Mouse (Mus musculus): Measurements from ENCODE around the gene Gm572. TPM values are rescaled to one million over a fixed set of nuclear protein-coding genes. Genes with fewer than 3 reads are reported as not detected.

The Gm572 gene
- total RNA-seq, 1 experiment from 2014 or later: not detected

GRCm38 (mm10) chr4:148683539-148683938 lies 40.4 kb downstream of the Gm572 start:
- peak; percentile 62 to 64 for ATAC-seq (replicated peaks in 1 of 2; ENCODE audit: insufficient read depth in 1 of 2, low FRiP score in 2 of 2, low TSS enrichment in 1 of 2, low read depth in 1 of 2, poor library complexity in 2 of 2, severe bottlenecking in 2 of 2)

DNA sequence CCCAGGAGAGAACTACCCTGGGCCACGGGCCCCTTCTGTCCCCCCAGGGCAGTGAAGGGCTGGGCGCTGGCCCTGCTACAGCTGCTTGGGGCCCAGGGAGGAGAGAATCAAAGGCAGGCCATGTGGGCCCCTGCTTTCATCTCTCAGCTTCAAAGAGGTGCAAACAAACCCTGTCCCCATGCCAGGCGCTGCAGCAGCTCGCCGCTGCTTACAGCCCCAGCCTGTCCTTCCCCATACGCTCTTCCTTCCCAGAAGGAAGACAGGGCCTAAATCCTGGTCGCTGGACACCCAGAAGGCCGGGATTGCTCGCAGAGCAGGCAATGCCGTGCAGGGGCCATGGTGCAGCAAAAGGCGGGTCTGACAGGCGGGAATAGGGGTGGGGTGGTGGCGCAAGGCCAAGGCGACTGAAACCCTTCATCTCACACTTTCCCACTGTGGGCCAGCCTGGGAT lies 43.4 kb downstream of the Gm572 start:
- no peak for ATAC-seq (replicated peaks in 1 of 2; ENCODE audit: insufficient read depth in 1 of 2, low FRiP score in 2 of 2, low TSS enrichment in 1 of 2, low read depth in 1 of 2, poor library complexity in 2 of 2, severe bottlenecking in 2 of 2)

DNA sequence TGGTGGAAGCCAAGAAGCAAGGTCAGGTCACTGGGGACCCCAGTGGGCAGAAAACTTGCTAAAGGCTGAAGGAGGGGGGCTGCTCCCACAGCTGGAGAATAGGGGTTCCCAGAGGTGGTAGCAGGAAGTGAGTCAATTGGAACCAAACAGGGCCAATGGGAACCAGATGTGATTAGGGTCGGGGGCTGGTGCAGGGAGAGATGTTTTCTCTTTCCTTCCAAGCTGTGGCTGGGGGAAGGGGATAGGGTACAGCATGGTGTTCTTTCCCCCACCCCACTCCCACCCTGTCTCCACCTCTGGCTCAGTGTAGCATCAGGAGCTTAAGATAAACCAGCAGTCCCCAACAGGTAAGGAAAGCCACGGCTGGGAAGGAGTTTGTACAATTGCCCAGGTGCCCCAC lies 45.0 kb downstream of the Gm572 start:
- ATAC-seq (replicated peaks in 1 of 2; ENCODE audit: insufficient read depth in 1 of 2, low FRiP score in 2 of 2, low TSS enrichment in 1 of 2, low read depth in 1 of 2, poor library complexity in 2 of 2, severe bottlenecking in 2 of 2): no peak

- no peak for ATAC-seq (replicated peaks in 1 of 2; ENCODE audit: insufficient read depth in 1 of 2, low FRiP score in 2 of 2, low TSS enrichment in 1 of 2, low read depth in 1 of 2, poor library complexity in 2 of 2, severe bottlenecking in 2 of 2)
Measured at GRCm38 (mm10) chr4:148691185-148691584, 48.1 kb downstream of the Gm572 start.

GRCm38 (mm10) chr4:148693417-148693959 lies 50.4 kb downstream of the Gm572 start:
- ATAC-seq (replicated peaks in 1 of 2; ENCODE audit: insufficient read depth in 1 of 2, low FRiP score in 2 of 2, low TSS enrichment in 1 of 2, low read depth in 1 of 2, poor library complexity in 2 of 2, severe bottlenecking in 2 of 2): no peak

DNA sequence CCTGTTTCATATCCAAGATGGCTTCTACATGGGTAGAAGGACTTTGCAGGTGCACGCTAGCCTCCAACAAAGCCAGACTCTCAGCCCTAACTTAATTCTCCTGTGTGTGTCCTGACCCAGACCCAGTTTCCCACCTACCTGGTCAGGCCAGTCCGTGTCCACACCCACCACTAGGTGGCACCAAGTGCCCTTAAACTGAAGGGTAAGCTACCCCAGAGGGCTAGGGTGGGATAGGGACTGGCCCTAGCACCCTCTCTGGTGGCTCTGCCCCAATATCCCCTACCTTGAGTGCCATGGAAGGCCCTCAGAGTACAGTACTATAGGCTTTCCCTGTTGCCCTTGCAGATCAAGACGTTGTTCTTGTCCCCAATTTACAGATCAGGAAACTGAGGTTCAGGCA lies 61.6 kb downstream of the Gm572 start:
- peak; percentile 71 to 73; a peak in 3 of 4 replicates for ATAC-seq (replicated peaks in 1 of 2; ENCODE audit: insufficient read depth in 1 of 2, low FRiP score in 2 of 2, low TSS enrichment in 1 of 2, low read depth in 1 of 2, poor library complexity in 2 of 2, severe bottlenecking in 2 of 2)

- ATAC-seq (replicated peaks in 1 of 2; ENCODE audit: insufficient read depth in 1 of 2, low FRiP score in 2 of 2, low TSS enrichment in 1 of 2, low read depth in 1 of 2, poor library complexity in 2 of 2, severe bottlenecking in 2 of 2): no peak
Measured at GRCm38 (mm10) chr4:148708836-148709235, 65.7 kb downstream of the Gm572 start.

DNA sequence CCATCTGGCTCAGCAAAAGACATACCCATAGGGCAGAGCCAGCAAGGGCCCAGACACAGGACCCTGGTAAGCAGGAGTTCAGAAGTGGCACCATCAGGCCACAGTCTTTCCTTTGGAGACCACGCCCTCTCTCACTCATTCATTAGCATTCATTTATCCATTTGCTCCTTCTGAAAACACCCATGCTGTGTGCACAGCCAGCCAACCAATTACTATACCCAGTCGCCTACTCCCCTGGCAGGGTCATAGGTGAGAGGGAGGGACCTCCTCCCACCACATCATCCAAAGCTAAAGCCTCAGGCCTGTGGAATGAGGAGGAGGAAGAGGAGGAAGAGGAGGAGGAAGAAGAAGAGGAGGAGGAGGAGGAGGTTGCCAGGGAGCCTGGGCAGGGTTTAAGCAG lies 67.3 kb downstream of the Gm572 start:
- ATAC-seq (replicated peaks in 1 of 2; ENCODE audit: insufficient read depth in 1 of 2, low FRiP score in 2 of 2, low TSS enrichment in 1 of 2, low read depth in 1 of 2, poor library complexity in 2 of 2, severe bottlenecking in 2 of 2): no peak

DNA sequence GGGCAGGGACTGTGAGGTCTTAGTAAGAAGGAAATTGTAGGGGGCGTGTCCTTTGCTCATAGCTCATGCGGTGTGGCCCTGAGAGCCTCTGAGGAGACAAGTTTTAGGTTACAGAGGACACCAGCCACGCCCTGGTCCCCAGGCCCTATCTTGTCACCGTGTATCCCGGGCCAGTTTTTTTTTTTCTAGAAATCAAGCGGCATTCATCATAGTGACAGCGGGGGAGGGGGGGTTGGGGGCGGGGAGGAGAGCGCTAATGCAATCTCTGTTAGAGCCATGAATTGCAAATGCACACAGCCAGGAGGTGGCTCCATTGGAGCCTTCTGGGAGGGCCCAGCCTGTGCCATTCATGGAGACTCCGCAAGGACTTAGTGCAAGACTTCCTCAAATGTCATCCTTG lies 68.2 kb downstream of the Gm572 start:
- ATAC-seq (replicated peaks in 1 of 2; ENCODE audit: insufficient read depth in 1 of 2, low FRiP score in 2 of 2, low TSS enrichment in 1 of 2, low read depth in 1 of 2, poor library complexity in 2 of 2, severe bottlenecking in 2 of 2): no peak

DNA sequence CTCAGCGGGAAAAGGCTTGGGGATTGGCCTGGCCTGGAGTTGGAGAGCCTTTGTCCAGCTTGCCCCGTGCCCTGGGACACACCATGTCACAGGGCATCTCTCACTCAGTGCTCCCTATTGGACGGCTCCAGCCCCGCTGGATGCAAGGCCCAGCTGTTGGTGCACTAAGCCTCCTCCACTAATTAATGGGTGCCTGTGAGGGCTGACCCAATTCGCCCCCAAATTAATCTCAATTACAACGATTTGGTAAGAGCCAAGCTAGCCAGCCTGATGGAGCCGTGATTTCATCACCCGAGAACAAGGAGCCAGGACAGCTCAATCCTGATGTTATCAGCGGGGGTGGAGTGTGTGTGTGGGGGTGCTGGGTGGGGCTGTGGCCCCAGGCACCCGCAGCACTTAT lies 69.5 kb downstream of the Gm572 start:
- no peak for ATAC-seq (replicated peaks in 1 of 2; ENCODE audit: insufficient read depth in 1 of 2, low FRiP score in 2 of 2, low TSS enrichment in 1 of 2, low read depth in 1 of 2, poor library complexity in 2 of 2, severe bottlenecking in 2 of 2)

- peak; percentile 63 to 67 for ATAC-seq (replicated peaks in 1 of 2; ENCODE audit: insufficient read depth in 1 of 2, low FRiP score in 2 of 2, low TSS enrichment in 1 of 2, low read depth in 1 of 2, poor library complexity in 2 of 2, severe bottlenecking in 2 of 2)
Measured at GRCm38 (mm10) chr4:148714064-148714463, 70.9 kb downstream of the Gm572 start.

DNA sequence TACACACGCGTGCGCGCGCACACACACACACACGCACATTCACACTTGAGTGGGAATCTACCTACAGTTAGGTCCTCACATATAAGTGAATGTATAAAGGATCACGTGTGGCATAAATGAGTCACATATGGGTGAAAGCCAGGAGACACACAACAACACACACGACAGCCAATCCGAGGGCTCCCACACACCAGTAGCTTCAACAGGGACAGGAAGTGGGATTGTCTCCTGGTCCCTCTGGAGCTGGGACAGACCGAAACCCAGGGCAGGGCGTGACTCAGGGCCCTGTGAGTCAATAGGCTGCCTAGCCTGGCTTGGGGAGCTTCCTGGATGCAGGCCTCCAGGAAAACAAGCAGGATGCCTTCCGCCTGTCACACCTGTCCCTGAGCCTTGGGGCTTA lies 71.6 kb downstream of the Gm572 start:
- no peak for ATAC-seq (replicated peaks in 1 of 2; ENCODE audit: insufficient read depth in 1 of 2, low FRiP score in 2 of 2, low TSS enrichment in 1 of 2, low read depth in 1 of 2, poor library complexity in 2 of 2, severe bottlenecking in 2 of 2)

GRCm38 (mm10) chr4:148715396-148715795 lies 72.3 kb downstream of the Gm572 start:
- no peak for ATAC-seq (replicated peaks in 1 of 2; ENCODE audit: insufficient read depth in 1 of 2, low FRiP score in 2 of 2, low TSS enrichment in 1 of 2, low read depth in 1 of 2, poor library complexity in 2 of 2, severe bottlenecking in 2 of 2)

Other genes with a start within 250 kb of the Gm572 start
- gene Ubiad1, start 198.5 kb upstream of the Gm572 start, total RNA-seq (2017): 10.4 TPM in 2 replicates
- gene Mtor, start 194.7 kb upstream of the Gm572 start, total RNA-seq (2017): 16.0 and 17.6 TPM in 2 replicates
- not detected in 2 replicates for gene Angptl7, start 142.9 kb upstream of the Gm572 start, total RNA-seq (2017)
- 64.8 and 66.0 TPM in 2 replicates for gene Exosc10, start 84.9 kb upstream of the Gm572 start, total RNA-seq (2017)
- gene Srm, start 51.8 kb upstream of the Gm572 start, total RNA-seq (2017): 17.2 and 20.2 TPM in 2 replicates
- gene Masp2, start 40.8 kb upstream of the Gm572 start, total RNA-seq (2017): 0.30 and 0.44 TPM in 2 replicates
- gene Tardbp, start 16.3 kb upstream of the Gm572 start, total RNA-seq (2017): 356 and 659 TPM in 2 replicates
- gene Casz1, start 161.1 kb downstream of the Gm572 start, total RNA-seq (2017): 3.4 and 6.3 TPM in 2 replicates

Measured in hematopoietic stem cell, adult 5-6 weeks (primary cell).